Mouse (Mus musculus): ENCODE measurements around the gene 4933411K16Rik.

DNA sequence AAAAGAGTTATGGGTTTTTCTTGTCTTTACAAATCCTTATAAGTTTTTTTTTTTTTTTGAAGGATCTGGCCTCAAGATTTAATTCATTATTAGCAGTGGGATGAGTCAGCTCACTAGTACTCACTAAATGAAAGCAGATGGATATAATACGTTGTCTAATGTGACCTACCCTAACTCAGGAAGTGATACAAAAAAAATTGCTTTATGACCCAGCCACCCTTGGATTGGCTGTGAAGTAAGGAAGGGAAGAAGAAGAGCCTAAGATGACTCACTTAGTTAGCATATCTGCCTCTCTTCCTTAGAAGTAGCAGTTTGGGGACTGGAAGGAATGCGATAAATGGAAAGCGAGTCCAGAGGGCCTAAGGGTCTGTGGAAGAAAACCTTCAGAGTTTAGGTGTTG, 47.4 kb downstream of the 4933411K16Rik start:
- TF ChIP-seq CTCF (IDR thresholded peaks at IDR 0.05; ENCODE audit: low read depth), result no peak
- TF ChIP-seq EP300 (optimal IDR thresholded peaks at IDR 0.05), result no peak

Measured in stomach, postnatal 0 days (tissue).